Mouse (Mus musculus): ENCODE data around the gene Lurap1l. TPM values are rescaled to one million over a fixed set of nuclear protein-coding genes. Genes with fewer than 3 reads are reported as not detected.
"Not testable (repeated sequence)": the region's sequence is repeated elsewhere in the genome, so short reads cannot be mapped to it uniquely, and the experiment has no call there.

The Lurap1l gene
- total RNA-seq, 2 experiments from 2014 or later = 6.3 to 7.2 TPM

DNA sequence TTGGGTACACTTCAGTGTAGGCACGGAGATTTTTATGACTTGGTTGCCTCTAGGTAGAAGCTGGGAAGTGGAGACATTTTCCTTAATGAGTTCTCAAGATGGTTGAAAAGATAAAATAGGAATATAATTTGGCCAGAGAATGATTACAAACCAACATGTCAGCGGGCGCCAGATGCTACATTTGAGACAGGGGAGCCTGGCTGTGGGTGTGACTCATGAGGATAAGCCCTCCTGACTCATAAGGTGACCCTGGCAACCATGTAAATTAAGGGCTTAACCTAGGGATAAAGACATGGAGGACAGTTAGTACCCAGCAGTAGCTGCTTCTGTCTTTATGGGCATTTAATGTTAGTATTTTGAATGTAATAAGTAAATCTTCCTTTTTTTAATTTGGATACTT is 6.2 kb downstream of the Lurap1l start:
- no peak for DNase-seq (ENCODE audit: low spot score in 2 of 2)

DNA sequence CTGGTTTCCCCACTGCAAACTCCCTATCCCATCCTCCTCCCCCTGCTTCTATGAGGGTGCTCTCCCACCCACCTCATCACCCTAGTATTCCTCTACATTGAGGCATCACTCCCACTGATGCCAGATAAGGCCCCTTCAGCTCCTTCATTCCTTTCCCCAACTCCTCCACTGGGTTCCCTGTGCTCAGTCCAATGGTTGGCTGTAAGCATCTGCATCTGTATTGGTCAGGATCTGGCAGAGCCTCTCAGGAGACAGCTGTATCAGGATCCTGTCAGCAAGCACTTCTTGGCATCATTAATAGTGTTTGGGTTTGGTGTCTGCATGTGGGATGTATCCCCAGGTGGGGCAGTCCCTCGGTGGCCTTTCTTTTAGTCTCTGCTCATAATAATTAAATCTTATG is 6.7 kb downstream of the Lurap1l start:
- not testable (repeated sequence) for DNase-seq (ENCODE audit: low spot score in 2 of 2)

DNA sequence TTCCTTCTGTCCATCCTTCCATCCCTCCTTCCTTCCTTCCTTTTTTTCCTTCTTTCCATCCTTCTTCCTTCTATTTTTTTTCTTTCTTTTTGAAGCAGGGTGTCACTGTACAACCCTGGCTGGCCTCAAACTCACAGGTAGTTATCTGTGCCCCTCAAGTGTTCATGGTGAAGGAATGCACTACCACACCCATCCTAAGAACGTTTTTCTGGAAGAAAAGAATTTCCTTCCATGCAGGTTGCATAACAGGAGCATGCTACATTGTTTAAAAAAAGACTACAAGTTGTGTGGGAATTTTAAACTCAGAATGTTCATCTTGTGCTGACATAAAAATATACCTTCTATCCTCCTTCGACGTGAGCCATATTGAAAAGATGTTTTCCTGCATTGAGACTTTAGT is 7.4 kb downstream of the Lurap1l start:
- no peak for DNase-seq (ENCODE audit: low spot score in 2 of 2)

DNA sequence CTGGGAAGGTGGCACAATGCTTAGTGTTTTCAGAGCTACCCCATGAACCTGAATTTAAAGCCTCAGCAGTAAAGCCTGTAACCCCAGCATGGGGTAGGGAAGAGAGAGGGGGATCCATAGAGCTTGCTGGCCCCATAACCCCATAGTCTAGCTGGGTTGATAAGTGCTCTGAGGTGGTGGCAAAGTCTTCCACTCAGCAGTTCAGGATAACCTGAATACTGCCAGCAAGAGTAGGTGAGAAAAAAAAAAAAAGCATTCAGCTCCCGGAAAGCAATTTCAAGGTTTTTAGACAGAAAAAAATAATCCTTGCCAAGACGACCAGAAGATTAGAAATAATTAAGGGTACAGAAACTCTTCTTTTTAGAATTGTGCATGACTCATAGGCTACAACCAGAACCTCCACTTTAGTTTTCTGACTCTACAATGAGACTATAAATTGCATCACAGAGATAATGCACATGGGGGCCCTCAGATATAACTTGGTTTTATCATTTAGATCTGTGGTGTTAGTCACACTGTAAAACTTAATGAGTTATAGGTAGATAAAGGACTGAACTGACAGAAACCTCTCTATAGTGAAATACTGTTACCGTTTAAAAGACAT is 8.2 kb downstream of the Lurap1l start:
- no peak for DNase-seq (ENCODE audit: low spot score in 2 of 2)

DNA sequence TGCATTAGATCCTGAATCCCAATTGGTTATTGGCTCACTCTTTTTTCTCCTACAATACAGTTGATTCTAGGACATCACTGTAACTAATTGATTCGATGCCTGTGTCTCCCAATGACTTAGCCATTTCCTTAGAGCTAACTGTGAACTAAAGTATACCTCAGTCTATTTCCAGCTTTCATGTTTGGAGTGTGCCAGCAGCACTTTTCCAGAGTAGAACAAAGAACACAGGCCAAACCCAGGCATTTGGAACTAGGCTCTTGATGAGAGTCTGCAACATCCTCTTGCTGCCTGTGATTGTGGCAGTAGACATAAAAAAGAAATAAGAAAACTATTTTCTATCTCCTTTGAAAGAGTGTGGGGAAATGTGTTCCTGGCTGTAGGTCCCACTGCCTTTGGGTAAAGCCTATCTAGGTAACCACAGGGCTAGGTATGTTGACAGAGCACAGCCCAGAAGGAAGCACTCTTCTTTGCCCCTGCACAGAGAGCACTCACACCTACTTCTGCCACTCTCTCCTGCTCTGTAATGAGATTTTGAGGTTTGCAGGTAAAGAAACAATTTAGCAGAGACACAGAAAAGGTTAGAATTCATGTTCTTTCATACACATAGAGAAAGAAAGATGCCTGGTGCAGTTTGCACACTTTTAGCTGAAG is 8.9 kb downstream of the Lurap1l start:
- DNase-seq (ENCODE audit: low spot score in 2 of 2) = no peak

DNA sequence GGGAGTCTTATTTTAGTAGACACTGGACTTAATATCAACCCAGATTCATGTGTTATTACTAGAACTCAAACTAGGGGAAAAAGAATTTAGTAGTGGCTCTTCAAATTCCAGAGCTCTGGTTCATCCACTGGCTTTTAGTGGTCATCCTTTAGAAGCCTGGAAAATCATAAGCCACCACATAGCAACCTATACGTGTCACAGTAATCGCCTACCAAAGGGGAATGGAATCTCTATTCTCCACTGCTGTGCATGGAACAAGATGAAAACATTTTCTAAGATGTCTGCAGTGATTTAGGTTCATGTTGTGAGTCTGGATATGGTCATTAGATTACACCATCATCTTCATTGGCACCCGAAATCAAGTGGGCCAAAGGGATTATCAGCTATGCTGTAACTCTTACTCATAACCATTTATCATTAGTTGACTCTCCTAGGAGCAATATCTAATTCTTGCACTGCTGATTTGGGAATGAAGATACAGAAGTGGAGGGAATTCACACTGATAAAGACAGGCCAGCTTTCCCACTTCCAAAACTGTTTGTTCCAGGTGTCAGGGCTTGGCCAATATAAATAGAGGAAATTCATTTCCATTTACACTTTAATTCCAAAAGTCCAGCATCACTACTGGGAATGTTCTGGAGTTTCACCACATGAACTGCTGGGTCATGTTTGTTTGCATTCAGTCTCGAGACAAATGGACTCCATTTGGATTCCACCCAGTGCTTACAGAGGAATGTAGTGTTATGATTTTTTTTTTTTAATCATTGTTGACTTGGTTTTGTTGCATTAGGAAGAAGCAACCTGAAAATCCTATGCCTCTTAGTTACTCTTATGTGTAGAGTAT is 11.4 kb downstream of the Lurap1l start:
- DNase-seq (ENCODE audit: low spot score in 2 of 2) = no peak

DNA sequence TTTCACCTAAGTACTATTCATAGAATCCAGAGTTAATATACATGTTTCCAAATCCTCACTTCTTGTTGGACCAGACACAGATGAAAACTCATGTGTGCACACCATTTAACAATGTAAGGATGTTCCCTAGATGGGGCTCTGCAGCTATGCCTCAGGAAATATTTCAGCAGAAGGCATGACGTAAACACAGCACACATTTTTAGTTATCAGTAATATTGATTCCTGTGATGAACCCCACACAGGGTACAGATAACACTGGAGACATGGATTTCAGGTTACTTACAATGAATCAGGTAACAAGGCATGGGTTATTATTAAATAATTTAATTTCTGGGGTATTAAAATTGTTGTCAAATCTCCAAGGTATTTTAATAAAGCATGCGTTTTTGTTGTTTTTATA is 12.2 kb downstream of the Lurap1l start:
- DNase-seq (ENCODE audit: low spot score in 2 of 2) = no peak

DNA sequence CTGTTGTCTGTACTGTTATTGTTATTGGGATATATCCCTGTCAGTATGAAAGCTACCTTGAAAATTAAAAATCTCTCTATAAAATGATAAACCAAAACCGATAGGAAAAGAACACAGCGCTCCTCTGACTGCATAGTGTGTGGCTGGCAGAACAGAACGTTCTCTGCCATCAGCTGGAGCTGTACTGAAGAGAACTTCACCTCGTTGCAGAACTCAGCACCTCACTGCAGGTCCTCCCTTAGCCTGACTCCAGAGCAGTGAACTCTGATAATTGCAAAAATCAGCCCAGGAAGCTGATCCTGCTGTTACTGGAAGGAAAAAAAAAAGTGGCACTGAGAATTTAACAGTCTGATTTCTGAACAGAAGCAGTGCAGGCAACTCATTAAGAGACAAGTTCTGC is 14.4 kb downstream of the Lurap1l start:
- DNase-seq (ENCODE audit: low spot score in 2 of 2) = no peak

DNA sequence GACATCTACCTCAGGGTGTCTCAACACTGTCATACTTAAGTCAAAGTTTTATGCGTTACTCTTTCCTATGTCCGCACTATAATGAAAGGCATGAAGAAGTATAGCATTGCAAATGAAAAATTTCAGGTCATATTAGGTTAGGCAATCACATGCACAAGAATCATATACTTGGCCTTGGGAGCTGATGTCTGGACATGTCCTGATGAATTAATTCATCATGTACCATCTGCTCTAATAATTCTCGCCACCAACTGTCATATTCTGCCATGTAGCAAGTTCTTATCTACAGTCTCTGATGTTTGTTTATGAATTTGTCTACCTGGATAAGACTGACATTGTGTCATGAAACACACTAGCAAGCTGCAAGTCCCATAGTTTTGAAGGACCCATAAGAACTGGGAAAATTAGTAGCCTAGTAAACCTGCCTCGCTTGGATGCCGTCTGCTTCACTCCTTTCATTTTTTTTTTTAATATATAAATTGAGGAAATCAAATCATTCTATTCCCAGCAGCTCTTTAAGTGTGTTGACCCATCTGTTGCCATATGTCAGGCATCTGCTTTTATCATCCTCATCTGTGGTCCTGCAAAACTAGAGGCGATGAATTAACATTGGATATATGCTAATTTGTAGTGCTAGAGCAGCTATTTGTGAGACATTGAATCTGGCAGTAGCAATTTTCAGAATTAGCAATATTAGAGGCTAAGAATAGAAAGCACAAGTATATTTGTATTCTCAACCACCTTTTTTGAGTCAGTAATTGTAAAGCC is 15.5 kb downstream of the Lurap1l start:
- DNase-seq (ENCODE audit: low spot score in 2 of 2) = no peak

DNA sequence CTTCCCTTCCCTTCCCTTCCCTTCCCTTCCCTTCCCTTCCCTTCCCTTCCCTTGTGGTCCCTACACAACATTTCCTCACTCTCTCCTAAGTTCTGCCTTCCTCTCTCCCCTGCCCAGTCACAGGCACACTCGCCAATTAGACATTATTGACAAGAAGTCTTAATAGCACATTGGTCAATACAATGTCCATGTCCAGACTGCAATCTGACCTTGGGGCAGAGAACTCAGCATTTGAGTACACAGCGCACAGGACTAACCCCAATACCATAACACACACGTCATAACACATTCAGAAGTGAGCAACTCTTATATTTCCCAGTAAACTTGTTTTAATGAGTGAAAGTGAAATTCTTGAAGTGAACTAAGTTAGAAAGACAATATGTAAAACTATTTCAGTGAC is 24.3 kb downstream of the Lurap1l start:
- no peak for DNase-seq (ENCODE audit: low spot score in 2 of 2)

DNA sequence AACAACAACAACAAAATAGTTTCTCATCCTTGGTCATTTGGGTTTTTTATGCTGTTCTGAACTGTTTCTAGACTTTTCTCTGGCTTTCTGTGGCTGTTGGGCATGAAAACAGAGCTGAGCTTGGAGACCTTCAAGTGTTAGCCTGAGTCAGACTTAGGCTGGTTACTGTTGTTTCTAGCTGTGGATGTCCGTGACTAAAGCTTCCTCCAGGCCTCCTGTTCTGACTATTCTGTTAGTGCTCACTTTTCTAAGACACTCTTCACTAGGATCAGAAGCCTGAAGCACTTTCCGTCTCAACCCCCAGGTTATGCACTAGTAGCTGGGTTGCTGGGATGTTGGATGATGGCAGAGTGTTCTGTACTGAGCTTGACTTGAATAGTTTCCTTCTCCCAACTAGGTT is 28.7 kb downstream of the Lurap1l start:
- DNase-seq (ENCODE audit: low spot score in 2 of 2) = no peak

DNA sequence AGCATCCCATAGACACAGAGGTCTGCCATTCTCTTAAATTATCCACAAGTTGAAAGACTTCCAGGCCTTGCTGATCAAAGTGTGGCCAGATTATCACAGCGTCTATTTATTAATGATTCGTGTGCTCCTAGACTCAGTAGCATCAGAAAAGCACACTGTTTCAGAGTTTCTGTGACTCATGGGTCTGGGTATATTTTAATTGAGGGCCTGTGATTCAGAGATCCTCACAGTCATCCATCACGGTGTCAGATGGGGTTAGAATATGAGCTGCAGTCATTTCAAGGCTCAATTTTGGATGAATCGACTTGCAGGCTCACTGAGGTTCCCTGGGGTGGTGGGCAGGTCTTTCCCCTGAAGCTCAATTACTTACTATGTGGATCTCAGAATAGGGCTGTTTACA is 30.5 kb downstream of the Lurap1l start:
- no peak for DNase-seq (ENCODE audit: low spot score in 2 of 2)

DNA sequence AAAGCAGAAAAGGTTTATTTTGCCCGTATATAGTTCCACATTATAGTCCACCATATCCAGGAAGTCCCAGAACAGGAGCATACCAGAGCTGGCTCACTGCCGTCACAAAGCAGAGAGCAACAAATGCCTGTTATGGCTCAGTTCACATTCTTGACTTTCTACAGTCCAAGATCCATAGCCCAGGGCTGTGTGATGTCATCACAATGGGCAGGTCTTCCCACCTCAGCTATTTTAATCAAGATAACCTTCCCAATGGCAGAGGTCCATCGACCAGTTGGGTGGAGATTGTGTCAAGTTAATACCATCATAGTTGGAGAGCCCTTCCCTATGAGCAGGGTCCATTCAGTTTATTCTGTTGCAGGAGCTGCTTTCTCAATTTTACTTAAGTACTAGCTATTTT is 31.5 kb downstream of the Lurap1l start:
- DNase-seq (ENCODE audit: low spot score in 2 of 2) = no peak

DNA sequence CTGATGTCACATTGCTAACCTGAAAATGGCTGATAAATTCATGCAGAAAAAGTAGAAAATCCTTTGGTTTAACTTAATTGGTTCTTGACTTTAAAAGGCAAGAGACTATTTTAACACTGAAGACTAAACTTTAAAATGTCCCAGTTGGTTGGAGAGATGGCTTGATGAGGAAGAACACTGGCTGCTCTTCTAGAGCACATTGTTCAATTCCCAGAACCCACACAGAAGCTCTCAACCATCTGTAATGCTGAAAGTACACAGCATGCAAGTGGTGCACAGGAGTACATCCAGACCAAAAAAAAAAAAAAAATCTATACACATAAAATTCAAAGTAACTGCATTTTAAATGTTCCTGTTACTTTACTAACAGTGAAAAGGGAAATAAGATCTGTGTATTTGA is 34.2 kb downstream of the Lurap1l start:
- DNase-seq (ENCODE audit: low spot score in 2 of 2) = no peak

DNA sequence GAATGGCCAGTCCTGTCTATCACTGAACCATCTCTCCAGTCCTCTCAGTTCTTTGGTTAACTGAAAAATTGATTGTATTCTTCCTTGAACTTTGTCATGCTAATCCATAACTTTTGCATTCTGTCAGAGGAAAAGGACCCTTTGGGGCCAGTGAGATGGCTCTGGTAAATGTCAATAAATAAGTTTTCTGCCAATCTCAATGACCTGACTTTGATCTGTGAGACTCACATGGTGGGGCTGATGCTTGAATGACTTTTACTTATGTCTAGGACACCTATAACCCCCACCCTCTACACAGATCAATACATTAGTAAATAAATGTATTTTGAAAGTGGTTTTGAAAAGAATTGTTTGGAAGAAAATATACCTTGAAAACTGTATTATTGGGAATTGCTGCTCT is 38.7 kb downstream of the Lurap1l start:
- DNase-seq (ENCODE audit: low spot score in 2 of 2) = no peak

DNA sequence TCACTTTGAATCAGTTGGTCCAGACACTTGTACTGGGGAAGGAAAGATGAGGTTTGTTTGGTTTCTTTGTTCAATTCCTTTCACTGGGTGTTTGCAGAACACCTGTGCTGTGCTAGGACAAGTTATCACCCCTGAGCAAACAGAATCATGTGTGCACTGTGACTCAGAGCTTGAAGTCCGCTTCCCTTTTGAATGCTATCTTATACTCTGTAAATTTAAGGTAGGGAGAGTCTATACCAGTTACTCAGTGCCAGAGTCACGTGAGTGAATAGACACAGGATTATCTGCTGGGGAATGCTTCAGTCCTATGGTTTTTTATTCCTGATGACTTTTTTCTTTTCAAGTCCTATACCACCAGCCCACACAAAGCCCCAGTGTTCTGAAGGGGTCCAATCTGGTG is 39.3 kb downstream of the Lurap1l start:
- no peak for DNase-seq (ENCODE audit: low spot score in 2 of 2)

DNA sequence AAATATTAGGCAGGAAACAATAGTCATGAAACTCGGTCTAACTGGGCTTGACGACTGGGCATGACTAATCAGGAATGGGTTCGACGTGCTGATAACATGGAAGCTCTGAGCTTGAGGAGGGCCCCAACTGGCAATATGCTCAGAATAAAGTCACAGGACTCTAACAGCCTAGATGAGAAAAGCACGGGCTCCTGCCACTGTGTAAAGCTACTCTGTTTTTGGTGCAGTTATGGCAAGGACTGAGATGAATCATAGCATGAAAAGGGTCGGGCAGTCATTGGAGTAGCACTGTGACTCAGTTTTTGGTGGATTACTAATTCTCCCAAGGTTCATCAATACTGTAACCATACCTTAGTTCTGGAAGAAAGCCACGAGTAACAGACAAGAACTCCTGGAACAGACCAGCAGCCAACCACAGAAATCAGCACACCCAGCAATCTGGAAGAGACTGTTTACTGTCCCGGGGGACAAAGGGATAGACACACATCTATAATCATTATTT is 39.9 kb downstream of the Lurap1l start:
- DNase-seq (ENCODE audit: low spot score in 2 of 2) = no peak

DNA sequence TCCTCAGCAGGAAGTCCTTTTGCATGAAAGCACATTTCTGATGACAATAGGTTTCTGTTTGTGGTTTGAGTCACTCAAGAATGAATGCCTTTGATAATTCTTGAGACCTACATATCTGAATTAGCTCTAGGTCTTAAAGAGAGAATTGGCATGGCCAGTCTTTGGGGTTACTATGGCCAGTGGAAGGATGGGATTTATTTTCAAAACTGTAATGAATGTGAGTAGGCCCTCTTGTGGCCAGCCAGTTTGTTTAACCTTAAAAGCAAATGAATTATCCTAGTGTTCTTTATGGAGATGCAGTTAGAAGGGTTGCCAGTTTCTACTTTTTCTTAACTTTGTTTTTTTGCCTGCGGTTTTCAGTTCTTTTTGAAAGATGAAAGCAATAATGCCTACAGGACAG is 42.2 kb downstream of the Lurap1l start:
- DNase-seq (ENCODE audit: low spot score in 2 of 2) = no peak

DNA sequence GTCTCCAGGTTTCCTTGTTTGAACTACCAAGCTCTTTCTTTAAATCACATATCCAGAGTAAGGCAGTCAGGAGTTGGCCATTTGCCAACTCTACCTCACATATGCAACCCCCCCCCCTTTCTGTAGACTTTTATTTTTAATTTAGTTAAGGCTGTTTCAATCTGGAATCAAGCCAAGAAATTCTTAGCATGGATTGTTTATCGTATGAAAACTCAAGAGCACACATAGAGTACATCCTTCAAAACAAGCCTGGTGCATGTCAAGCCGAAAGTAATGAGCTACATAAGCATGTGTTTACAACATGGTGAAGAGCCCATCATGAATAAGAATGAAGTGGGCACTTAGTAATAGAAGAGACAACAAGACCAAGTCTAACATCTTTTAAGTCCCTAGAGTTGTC is 45.5 kb downstream of the Lurap1l start:
- DNase-seq (ENCODE audit: low spot score in 2 of 2) = no peak

DNA sequence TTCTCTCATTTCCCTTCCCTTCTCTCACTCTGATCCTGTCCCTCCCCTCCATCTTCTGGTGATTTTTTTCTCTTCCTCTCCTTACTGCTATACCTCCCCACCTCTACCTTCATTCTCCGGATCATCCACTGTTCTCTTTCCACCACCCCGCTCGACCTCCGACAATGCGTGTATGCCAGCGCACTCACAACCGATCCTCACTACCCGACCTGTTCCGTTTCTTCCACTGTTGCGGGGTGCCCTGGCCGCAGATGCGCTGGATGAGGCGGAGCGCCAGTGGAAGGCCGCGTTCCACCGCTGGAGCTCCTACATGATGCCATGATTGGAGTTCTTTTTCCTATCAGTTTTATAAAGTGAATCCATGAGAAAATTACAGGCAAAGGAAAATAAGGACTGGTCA is 57.1 kb downstream of the Lurap1l start:
- DNase-seq (ENCODE audit: low spot score in 2 of 2) = no peak

DNA sequence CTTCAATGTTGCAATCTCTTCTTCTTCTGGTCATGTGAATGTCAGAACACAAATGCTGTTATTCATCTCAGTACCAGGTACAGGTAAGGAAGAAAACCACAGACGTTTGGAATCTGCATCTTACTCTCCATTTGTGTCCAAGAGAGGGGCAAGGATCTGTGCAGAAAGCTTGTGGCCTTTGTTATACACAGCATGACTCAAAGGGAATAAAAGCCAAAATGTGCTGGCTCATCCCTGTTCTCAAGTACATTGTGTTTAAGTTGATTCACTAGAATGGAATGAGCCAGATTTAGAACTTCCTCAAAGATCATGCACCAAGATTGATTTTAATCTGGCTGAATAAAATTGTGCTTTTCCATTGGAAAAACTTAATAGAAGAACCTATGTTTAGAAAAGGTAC is 61.4 kb downstream of the Lurap1l start:
- DNase-seq (ENCODE audit: low spot score in 2 of 2) = no peak

DNA sequence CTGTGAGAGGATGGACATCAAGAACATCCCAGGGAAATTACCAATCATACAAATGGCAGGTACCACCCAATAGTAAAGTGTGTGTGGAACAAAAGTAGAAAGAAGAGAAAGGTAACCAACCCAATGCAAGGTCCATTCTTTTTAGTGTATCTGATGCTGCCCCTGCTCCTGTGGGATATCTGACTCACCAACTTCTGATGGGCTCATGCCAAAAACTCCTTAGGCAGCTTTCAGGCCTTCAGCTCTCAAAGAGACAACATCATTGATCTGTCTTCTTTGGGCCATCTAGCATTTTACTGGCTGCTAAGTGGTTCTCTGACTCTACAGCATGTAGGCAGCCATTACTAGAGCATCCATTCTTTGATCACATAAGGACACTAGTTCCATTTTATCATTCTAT is 63.5 kb downstream of the Lurap1l start:
- DNase-seq (ENCODE audit: low spot score in 2 of 2) = no peak

Data from adrenal gland, postnatal 4 days (tissue).